Mouse (Mus musculus) testis, adult 2 months (tissue): ENCODE measurements around the gene Cmc2.

Experiments used
- CTCF ChIP-seq: fragments of 200-500 bp; IDR thresholded peaks from 2 replicates; pipeline ENCODE4 v1.5.1; 2012; ENCODE audit warnings: low read depth, mild to moderate bottlenecking, inconsistent platforms, low read length, moderate library complexity; ENCODE audit not compliant: control insufficient read depth, insufficient read depth, insufficient replicate concordance
- POLR2A ChIP-seq: fragments of 200-500 bp; IDR thresholded peaks from 2 replicates; pipeline ENCODE4 v1.6.1; 2012; ENCODE audit warnings: low read depth, mild to moderate bottlenecking, inconsistent platforms, low read length, moderate library complexity; ENCODE audit not compliant: control insufficient read depth

GRCm38 (mm10) chr8:116864514-116864913, 56.7 kb downstream of the Cmc2 start:
- TF ChIP-seq POLR2A = no peak
- TF ChIP-seq CTCF = no peak
